Mouse (Mus musculus): ENCODE data around the gene Ano1.

DNA sequence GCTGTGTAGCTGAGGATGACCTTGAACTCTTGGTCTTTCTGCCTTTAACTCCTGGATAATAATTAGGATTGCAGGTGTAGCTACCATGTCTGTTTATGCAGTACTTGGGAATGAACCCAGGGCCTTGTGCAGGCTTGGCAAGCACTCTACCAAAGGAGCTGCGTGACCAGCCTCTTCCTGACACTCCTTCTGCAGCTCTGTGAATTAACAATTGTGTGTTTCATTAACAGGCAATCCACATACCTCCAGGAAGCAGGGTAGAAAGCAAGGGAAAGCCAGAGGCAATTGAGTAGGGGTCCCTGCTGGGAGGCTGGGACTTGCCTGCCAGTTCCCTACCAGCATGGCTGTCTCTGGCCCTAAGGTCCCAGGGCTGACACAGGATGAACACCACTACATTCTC lies 111.0 kb downstream of the Ano1 start:
- no peak for TF ChIP-seq CTCF (IDR thresholded peaks at IDR 0.05)
- no peak for TF ChIP-seq EP300 (IDR thresholded peaks at IDR 0.05)
